Mouse (Mus musculus) spleen, adult 18-20 months (tissue): ENCODE results near the gene Clic1.
"Not testable (repeated sequence)": the region's sequence is repeated elsewhere in the genome, so short reads cannot be mapped to it uniquely, and the experiment has no call there.

Source experiments
- DNase-seq, 2 experiments: peaks; one replicate each; pipeline ENCODE4 v3.0.0; 2022; ENCODE audit warnings: mixed read lengths in 2 of 2

The Clic1 gene

DNA sequence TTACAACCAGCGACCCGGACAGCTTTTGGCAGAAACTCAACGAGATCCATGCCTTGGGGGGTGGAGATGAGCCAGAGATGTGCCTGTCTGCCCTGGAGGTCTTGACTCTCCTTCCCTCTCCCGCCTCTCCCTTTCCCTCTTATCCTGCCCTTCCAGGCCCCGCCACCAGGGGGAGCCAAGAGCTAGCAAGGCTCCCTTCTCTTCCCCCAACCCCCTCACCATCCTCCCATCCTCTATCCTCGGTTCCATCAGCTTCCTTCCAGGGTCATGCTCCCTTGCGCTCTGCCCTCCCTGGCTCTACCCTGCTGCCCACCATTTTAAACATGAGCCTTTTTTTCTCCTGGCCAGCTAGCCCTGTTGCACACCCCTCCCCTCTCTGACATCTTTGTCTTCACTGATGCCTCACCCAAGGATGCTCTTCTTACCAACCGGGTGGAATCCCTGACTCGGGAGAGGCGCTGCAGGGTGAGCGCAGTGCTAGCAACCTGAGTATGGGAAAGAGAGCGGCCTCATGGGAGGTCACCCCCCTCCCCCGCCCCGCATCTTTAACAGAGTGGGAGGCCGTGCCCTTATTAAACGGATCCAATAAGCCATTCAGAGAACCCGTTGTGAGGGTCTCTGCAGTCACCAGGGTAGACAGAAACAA lies 28.5 kb upstream of the Clic1 start:
- DNase-seq, result peak; percentile 71 to 90

DNA sequence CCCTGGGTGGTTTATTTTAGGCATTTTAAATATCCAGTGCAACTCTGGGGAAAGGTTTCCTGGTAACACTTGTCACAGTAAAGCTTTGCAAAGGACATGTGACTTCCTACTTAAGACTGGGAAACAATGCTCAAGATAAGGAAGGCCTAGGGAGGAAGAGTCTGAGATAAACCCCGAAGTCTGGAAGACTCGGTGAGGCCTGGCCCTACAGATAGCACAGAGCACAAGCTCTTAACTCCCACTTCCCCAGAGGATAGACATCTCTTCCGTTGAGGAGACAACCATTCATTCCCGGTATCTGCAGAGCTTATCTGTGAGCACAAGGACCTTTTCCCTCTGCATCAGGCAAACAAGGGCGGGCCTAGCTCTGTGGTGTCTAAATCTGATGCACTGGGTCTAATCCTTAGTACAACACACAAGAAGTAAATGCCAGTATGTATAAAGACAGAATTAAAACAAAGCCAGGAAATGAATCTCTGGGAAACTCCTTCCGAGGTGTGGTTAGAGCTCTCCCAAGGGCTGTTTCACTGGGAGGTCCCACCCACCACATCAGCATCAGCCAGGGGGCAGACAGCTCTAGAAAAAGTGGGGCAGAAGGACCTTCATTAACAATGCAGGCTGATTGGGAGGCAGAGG lies 27.8 kb upstream of the Clic1 start:
- DNase-seq, result no peak

DNA sequence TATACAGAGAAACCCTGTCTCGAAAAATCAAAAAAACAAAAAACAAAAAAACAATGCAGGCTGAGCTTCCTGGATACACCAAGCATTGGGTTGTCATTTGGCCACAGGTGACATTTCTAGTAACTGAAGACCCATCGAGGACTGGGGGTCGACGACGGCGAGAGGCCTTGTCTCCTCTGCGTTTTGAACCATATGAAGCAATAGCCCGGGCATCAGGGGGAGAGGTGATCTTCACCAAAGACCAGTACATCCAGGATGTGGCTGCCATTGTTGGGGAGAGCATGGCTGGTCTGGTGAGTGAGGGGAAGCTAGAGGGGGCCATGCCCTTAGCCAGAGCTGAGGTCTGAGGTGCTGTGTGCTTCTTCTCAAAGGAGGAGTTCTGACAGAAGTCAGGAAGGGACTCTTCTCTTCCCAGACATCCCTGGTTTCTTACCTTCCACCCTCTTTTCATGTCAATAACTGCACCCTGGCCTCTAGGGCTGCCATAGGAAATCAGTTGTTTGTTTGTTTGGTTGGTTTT lies 27.2 kb upstream of the Clic1 start:
- no peak for DNase-seq

DNA sequence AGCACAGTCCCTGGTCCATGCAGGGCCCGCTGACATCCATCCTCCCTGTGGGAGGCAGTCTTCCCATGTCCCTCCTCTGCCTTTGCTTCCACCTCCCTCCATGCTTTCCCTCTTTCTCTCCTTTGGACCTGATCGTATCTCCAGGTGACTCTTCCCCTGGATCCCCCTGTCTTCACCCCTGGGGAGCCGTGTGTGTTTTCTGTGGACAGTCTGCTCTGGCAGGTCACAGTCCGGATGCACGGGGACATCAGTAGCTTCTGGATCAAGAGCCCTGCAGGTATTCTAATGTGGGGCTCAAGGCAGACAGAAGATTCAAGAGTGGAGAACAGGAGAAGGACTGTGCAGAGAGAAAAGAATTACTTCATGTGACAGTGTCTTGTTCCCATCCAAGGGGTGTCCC lies 26.5 kb upstream of the Clic1 start:
- DNase-seq, result no peak

DNA sequence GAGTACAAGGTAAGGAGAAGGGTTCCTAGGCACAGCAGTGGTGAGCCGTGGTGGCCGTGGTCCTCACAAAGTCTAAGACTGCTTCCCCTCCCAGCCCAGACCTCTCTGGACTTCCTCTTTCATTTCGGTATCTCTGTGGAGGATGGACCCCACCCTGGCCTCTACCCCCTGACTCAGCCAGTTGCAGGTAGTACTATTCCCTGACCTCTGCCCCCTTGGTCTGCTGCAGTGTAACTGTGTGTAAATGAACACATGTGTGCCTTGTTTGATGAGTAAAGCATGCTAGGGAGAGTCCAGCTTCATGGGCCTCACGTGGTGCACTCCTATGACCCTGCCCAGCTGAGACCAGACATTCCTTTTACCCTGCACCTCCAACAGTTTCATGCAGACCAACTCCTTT lies 26.0 kb upstream of the Clic1 start:
- DNase-seq, result no peak

DNA sequence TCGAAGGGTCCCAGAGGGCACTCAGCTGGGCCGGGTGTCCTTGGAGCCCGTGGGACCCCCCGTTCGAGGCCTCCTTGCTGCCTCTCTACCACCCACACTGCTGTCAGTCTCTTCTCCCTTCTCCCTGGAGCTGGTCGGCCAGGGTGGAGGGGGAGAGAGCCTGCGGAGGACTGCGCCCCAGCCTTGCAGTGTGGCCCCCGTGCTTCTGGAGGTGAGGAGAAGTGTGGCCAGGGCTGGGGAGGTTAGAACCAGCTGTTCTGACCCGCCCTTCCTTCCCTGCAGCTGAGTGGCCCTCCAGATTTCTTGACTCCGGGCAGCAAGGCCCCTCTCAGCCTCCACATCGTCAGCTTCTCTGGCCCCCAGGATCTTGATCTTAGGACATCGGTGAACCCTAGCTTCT lies 25.5 kb upstream of the Clic1 start:
- no peak for DNase-seq

DNA sequence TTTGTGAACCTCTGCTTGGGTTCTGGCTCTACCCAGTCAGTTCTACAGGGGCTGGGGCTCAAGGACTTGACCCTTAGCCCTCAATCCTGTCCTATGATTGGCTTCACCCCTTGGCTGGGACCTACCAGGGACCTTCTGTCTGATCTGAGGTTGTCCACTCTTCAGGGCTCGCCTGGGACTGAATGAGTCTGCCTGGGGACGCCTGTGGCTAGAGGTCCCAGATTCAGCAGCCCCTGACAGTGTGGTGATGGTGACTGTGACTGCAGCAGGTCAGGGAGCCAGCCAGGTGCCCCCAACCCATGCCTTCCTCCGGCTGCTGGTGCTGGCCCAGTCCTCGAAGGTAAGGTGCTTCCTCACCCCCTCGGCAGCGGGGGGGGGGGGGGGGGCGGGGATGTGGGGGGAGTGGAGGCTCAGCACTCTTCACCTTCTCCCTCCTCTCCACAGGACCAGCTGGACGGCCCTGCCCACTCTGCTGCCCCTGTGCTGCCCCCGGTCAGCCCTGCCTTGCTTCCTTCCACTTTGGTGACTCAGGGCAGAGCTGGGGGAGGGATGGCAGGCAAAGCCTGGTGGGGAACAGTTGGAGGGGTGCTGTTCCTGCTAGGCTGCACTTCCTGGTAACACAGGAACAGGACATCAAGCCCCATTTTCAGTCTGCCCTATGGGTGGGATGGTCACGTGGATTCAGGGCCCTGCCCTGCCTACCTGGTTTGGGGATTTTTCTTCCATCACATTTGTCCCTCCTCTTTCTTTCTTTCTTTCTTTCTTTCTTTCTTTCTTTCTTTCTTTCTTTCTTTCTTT lies 24.9 kb upstream of the Clic1 start:
- no peak for DNase-seq

DNA sequence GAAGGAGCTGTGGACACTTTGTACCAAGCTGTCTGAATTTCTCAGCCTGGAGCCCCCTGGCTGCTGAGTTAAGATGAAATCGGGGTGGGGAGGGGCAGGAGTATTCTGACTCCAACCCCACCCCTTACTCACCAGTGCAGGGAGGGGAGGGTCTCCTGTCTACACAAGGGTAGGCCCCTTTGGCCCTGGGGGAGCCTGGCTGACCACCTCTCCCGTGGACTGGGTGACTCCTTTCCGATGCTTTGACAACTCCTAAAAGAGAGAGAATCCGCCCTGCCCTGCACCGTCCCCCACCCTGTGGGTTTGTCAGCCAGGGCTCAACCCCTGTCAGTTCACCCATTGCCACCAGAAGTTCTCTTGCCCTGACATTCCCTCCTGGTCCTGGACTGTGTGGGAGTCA lies 23.6 kb upstream of the Clic1 start:
- no peak for DNase-seq

DNA sequence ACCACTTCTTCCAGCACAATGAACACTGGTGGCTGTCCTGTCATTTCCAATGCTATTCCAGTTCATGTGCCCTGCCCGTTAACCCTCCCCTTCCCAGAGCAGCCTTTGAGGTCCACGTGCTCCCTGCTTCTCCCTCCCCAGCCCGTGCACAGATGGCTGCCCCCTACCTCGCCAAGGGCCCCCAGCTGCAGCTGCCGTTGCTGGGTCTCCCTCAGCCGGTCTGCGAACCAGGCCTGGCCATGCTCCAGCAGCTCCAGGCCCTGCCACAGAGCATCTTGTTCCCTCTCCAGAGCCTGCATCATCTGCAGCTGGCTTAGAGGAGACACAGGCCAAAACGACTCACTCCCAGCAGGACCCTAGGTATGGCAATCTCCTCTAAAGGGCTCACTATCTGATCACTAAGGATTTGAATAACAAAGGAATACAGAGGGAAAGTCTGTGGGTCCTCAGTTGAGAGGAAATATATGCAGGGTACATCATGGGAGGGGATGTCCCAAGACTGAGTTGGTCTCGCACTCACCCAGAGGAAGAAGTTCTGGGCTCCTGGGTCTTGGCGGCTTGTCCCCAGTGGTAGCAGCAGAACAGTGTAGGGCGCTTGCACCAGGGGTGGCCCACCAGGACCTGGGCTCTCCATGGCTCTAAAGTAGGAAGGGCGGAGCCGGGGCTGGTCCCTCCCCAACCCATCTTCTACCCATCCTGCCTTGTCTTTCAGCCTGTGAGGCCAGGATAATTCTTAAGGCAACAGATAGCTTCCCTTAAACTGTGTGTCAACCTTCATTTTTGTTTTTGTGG lies 22.3 kb upstream of the Clic1 start, which contains the start of gene Sapcd1:
TSS of gene Sapcd1 (minus strand) at position 740 of the 792 bp plus-strand sequence.
- no peak for DNase-seq

DNA sequence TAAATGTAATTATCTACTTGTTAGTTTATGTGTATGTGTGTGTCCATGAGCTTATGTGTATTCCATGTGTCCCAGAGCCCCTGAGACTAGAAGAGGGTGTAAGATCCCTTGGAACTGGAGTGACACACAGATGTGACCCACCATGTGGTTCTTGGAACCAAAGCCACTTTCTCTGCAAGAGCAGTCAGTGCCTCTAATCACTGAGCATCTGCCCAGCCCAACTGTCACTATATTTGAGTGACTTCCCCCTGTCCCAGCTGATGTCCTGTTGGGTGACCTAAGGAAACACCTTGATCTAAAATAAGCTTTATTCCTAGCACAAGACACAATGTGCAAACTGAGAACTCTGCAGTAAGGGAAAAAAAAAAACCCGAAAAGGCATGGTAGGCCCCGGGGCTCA lies 21.5 kb upstream of the Clic1 start:
- DNase-seq, result no peak

DNA sequence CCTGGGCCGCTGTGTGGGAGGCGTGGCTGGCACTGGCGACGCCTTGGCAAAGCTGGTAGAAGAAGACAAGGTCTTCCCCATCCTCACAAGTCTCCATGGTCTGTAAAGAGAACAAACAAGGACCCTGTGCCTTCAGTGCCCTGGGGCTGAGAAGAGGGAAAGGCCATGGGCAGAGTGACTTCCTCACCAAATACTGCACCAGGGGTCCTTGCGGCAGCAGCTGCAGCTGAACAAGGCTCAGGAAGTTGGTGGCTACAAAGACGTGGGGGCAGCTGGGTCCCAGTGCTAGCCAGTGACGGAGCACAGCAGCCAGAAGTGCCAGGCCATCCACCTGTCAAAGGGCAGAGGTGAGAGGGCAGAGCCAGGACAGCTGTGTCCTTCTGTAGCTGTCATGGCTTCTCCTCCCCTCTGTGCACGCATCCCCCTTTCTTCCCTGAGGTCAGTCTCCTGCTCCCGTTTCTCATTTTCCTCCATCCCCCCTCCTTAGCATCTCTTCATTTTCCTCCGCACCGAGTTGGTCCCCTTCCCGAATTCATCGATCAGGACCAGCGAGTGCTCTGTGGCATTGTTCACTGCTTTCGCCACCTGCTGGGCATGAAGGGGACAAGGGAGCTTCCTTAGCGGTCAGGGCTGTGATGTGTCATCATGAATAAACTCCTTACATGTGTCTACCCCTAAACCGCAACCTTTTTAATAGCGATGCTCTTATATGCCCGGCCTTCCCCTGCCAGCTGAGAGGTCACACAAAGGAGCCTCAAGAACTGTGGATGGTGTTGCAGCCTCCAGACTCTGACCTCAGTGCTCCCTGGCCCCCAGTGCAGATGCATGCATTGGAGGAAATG lies 19.9 kb upstream of the Clic1 start:
- DNase-seq, result peak in 1 of 2 experiments; percentile 50

DNA sequence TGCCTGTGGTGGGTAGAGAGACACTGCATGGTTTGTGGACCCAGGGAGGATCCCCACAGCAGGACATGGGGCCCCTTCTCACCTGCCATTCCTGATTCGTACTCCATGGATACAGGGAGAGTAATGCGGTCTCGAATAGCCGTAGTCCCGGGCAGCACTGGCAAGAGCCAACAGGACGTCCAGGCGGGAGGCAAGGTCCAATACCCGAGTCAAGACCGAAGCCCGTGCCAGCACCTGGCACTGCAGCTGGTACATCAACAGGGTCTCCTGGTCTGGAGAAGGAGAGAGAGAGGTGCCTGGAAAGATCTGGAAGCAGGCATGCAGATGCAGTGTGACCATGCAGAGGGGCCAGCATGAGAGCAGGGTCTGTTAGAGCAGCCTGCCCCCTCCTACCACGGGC lies 18.5 kb upstream of the Clic1 start:
- DNase-seq, result no peak

DNA sequence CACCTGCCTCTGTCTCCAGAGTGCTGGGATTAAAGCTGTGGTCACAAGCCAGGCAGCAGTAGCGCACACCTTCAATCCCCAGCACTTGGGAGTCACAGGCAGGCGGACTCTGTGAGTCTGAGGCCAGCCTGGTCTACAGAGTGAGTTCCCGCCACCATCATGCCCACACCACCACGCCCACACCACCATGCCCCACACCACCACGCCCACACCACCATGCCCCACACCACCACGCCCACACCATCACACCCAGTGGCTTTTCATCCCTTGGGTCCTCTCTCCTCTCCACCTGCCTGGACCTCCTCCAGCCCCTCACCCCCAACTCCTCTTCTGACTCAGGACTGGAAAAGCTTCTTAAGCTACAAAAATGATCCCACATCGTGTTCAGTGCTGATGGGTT lies 17.9 kb upstream of the Clic1 start:
- DNase-seq, result no peak

DNA sequence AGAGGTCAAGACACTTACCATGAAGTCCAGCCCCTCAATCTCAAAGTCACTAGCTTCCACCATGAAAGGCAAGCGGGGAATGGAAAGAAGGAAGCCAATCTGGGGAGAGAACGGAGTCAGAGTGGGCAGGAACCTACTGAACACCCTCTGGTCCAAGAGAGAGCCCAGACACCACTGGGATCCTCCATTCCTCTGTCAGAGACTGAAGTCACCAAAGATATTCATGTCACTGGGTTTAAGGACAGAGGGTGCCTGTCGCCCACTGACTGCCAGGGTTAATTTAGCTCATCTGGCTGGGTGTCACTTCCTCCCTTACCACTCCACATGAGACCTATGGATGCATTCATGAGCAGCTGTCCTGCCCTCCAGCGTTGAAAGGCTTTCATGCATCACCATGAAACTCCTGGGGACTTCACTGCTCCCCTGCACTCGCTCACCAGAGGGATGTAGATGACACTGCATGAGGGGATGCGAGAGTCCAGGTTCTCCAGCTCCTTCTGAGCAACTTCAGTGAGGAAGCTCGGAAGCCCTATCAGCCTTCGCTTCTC lies 17.4 kb upstream of the Clic1 start:
- DNase-seq, result no peak

DNA sequence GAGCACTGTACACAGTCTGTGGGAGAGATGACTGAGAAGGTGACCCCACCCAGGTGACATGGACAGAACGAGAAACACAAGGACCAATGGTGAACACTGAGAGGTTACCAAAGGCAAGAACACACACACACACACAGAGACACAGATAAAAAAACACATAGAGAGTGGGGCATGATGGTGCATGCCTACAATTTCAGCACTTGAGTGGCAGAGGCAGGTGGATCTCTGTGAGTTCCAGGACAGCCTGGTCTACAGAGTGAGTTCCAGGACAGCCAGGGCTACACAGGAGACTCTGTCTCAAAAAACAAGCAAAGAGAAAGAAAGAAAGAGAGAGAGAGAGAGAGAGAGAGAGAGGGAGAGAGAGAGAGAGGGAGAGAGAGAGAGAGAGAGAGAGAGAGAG lies 16.1 kb upstream of the Clic1 start:
- DNase-seq, result not testable (repeated sequence)

DNA sequence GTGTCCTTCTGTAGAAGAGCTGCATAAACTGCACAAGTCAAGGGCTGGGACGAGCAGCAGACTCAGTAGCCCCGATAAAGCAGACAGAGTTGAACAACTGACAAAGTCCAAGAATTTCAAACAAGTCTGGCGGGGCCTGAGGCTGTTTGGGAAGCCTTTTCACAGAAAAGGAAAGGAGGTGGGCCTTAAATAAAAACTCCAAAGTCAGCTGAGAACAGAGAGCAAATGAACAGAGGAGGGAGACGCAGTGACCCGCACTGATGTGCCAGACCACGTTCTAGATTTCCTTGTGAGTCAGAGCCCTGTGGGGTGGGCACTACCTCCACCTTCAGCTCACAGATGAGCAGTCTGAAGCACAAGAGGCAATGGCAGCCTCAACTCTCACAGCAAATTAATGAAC lies 14.9 kb upstream of the Clic1 start:
- DNase-seq, result no peak

DNA sequence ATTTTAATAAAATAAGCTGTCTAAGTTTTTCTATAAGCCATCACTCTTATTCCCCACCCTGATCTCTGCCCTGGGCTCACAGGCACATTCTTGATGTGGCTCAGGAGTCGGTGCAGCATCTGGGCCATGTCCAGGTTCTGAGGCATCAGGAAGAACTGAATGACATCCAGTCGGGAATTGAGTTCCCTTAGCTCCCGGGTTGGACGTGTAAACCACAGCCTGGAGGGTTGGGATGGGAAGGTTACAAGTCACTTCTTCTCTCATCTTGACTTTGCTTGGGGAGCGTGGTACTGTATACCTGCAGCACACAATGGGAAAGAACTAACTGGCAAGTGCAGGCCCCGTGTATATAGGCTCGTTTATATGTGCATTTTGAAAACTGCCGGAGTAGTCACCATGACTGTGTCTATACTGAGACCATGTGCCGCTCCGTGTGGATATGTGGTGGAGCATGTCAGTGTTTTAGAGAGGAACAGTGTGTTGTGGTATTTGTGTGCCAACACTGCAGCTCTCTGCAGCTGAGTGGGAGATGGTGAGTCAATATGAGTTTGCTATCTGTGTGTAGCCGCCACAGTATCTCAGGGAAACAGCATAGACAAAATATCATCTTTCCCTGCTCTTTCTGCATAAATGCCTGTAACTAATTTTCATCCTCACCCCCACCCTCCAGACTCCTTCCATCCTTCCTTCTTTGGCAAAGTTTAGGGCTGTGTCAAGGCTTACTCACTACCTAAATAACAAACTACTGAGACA lies 10.5 kb upstream of the Clic1 start:
- no peak for DNase-seq

DNA sequence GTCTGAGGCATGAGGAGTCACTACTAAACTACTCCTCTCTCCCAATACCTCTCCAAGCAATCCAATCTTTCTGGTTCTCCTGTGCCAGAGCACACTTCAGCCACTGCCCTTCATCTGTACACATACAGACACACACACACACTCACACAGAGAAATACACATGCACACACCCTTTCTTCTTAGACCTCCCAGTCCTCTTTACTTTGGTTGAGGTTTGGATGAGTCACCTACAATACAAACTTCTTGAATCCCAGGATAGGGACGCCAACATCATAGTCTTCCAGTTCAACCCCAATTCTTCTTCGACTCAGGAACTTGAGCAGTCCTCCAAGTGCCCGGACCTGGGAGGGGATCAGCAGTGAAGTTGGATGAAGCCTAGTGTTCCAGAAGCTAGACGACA lies 6.0 kb upstream of the Clic1 start:
- no peak for DNase-seq

DNA sequence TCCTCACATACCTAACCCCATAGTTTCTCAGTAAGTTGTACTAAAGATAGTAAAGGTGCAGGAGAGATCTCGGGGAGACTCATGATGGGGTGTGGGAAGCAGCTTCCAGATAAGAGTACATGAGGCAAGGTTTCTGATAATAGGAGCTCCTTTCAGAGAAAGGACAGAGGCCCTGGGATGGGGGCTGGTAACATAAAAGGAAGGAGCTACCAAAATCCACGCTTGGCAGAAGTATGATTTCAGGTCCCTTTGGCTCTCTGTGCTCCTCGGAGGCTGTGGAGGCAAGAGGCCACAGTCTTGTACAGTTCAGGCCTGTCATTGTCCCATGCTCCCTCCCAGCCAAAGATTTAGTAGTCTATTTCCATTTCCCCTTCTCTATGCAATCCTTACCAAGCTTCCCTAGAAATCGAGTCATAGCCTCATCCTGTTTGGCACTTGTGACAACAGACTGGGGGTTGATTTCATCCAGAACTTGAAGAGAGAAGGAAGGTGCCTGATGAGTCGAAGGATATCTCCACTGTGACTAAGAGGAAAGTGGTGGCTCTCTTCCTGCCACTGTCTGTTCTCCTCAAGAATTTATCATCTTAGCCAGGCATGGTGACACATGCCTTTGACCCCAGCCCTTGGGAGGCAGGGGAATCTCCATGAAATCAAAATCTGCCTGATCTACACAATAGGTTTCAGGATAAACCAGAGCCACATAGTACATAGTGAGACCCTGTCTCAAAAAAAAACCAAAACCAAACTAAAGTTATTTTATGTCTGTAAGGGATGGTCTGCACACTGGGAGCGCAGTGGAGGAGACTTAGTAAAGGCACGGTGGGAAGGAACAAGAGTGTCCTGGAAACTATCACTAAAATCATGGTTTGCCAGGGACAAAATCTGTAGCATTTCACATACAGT lies 4.6 kb upstream of the Clic1 start:
- DNase-seq, result no peak
